Comparison of ENCODE assay signal across 10 mouse cellular contexts in the genomic region with DNA sequence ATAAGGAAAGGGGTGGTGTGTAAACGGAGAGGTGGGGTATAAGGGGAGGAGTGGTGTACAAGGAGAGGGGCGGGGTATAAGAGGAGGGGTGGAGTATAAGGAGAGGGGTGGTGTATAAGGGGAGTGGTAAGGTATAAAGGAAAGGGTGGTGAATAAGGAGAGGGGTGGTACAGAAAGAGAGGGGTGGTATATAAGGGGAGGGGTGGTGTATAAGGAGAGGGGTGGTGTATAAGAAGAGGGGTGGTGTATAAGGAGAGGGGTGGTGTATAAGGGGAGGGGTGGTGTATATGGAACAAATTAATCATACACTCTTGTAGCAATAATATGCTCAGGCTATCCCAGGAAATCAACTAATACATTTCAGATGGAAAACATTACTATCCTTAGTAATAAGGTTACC. TPM values are rescaled to one million over a fixed set of nuclear protein-coding genes. Genes with fewer than 3 reads are reported as not detected.
DNase-seq lines count a peak whose midpoint lies in the region; ATAC-seq lines count a peak whose summit lies in the region.
"Had no signal": no experiment of that assay in that cellular context is flagged by ENCODE, and none has a peak within 500 bp of the region (broad histone marks: within the 10 kb centered on the region; RNA-seq: fewer than 3 reads in every experiment).

No protein-coding gene starts in this region.

- no peaks in the 10 kb centered on the region for H3K9me3 ChIP-seq in heart, embryonic 14.5 days (ENCODE audit: control insufficient read depth, low read length)
- H3K9me3 ChIP-seq in hindbrain, embryonic 15.5 days: no peaks in the 10 kb centered on the region
- no peaks in the 10 kb centered on the region for H3K9me3 ChIP-seq in midbrain, embryonic 16.5 days (replicated peaks; ENCODE audit: control insufficient read depth, low read length, poor library complexity, severe bottlenecking)

- no peak overlapping the region for H3K27ac ChIP-seq in heart, embryonic 14.5 days (replicated peaks in 1 of 2; ENCODE audit: control insufficient read depth in 1 of 2, insufficient read depth in 1 of 2, low read depth in 2 of 2, low read length in 2 of 2)
- no peak overlapping the region for H3K27ac ChIP-seq in hindbrain, embryonic 15.5 days (replicated peaks)
- no peak overlapping the region for H3K27ac ChIP-seq in midbrain, embryonic 16.5 days (ENCODE audit: low read length)

- no peaks in the 10 kb centered on the region for H3K36me3 ChIP-seq in heart, embryonic 14.5 days (ENCODE audit: control insufficient read depth, insufficient read depth, low read length)
- H3K36me3 ChIP-seq in hindbrain, embryonic 15.5 days: no peaks in the 10 kb centered on the region
- no peaks in the 10 kb centered on the region for H3K36me3 ChIP-seq in midbrain, embryonic 16.5 days (ENCODE audit: control insufficient read depth, insufficient read depth, low read length)

- no peak overlapping the region for H3K9ac ChIP-seq in heart, embryonic 14.5 days (ENCODE audit: low read length)
- no peak overlapping the region for H3K9ac ChIP-seq in hindbrain, embryonic 15.5 days
- H3K9ac ChIP-seq in midbrain, embryonic 16.5 days (ENCODE audit: low read depth, low read length): no peak overlapping the region

- H3K4me1 ChIP-seq in heart, embryonic 14.5 days (ENCODE audit: control insufficient read depth in 2 of 2, insufficient read depth in 2 of 2, low read length in 2 of 2): no peaks in the 10 kb centered on the region
- no peaks in the 10 kb centered on the region for H3K4me1 ChIP-seq in hindbrain, embryonic 15.5 days (replicated peaks)
- H3K4me1 ChIP-seq in midbrain, embryonic 16.5 days (ENCODE audit: control insufficient read depth, insufficient read depth, low read length): no peaks in the 10 kb centered on the region

- H3K27me3 ChIP-seq in heart, embryonic 14.5 days (ENCODE audit: control insufficient read depth, insufficient read depth, low read length): no peaks in the 10 kb centered on the region
- H3K27me3 ChIP-seq in hindbrain, embryonic 15.5 days: no peaks in the 10 kb centered on the region
- H3K27me3 ChIP-seq in midbrain, embryonic 16.5 days (ENCODE audit: control insufficient read depth, insufficient read depth, low read depth, low read length): no peaks in the 10 kb centered on the region

- no peak overlapping the region for H3K4me2 ChIP-seq in heart, embryonic 14.5 days (ENCODE audit: low read length)
- no peak overlapping the region for H3K4me2 ChIP-seq in hindbrain, embryonic 15.5 days
- H3K4me2 ChIP-seq in midbrain, embryonic 16.5 days (ENCODE audit: low read length): no peak overlapping the region

- 44% methylated on average over 2 of the region's 2 CpGs for WGBS in heart, embryonic 14.5 days
- 34% methylated on average over 2 of the region's 2 CpGs for WGBS in hindbrain, embryonic 15.5 days
- 45% methylated on average over 2 of the region's 2 CpGs for WGBS in midbrain, embryonic 16.5 days

- no peak for DNase-seq in heart, adult 9 months (ENCODE audit: low spot score in 2 of 2)
- DNase-seq in NIH3T3 (ENCODE audit: low read depth): peak; percentile 16
- DNase-seq in gastrocnemius, adult 18-20 months (ENCODE audit: low spot score): no peak
- DNase-seq in cerebellum, postnatal 25 days: no peak
- no peak for DNase-seq in thymus, adult 18-20 months
- DNase-seq: cerebellum, postnatal 36 days; kidney, adult 11 months had no signal

- peak; percentile 96 for ATAC-seq in heart, embryonic 14.5 days (ENCODE audit: insufficient number of reproducible peaks, insufficient read depth, low FRiP score, low read depth)
- ATAC-seq in hindbrain, embryonic 15.5 days (ENCODE audit: low FRiP score, low read depth): peak; percentile 98
- peak; percentile 98 for ATAC-seq in midbrain, embryonic 16.5 days

- no peak overlapping the region for H3K4me3 ChIP-seq in heart, embryonic 14.5 days (ENCODE audit: control insufficient read depth in 1 of 2, insufficient read depth in 1 of 2, low read depth in 1 of 2, low read length in 2 of 2)
- no peak overlapping the region for H3K4me3 ChIP-seq in hindbrain, embryonic 15.5 days
- no peak overlapping the region for H3K4me3 ChIP-seq in midbrain, embryonic 16.5 days (ENCODE audit: low read depth, low read length)

RNA-seq across cellular contexts. Expression of a gene that starts 15.1 kb away (rescaled TPM):
- polyA plus RNA-seq in heart, embryonic 14.5 days (2014; fragmentation: Nextera tagmentation; extraction: Ambion mirVana): 2.4 and 2.9 TPM in 2 replicates
- 6.6 and 7.0 TPM in 2 replicates for polyA plus RNA-seq in hindbrain, embryonic 15.5 days (2015; fragmentation: Nextera tagmentation; extraction: Ambion mirVana)
- 6.3 and 7.9 TPM in 2 replicates for polyA plus RNA-seq in midbrain, embryonic 16.5 days (2015; fragmentation: Nextera tagmentation; extraction: Ambion mirVana)
- total RNA-seq in gastrocnemius, adult 18-20 months (2021): 1 to 10 TPM; 1.1 to 1.3 TPM

RNA-seq across cellular contexts. Expression of a gene that starts 15.2 kb away (rescaled TPM):
- 47.5 and 52.7 TPM in 2 replicates for polyA plus RNA-seq in heart, embryonic 14.5 days (2014; fragmentation: Nextera tagmentation; extraction: Ambion mirVana)
- 57.6 and 60.8 TPM in 2 replicates for polyA plus RNA-seq in hindbrain, embryonic 15.5 days (2015; fragmentation: Nextera tagmentation; extraction: Ambion mirVana)
- 61.4 and 65.8 TPM in 2 replicates for polyA plus RNA-seq in midbrain, embryonic 16.5 days (2015; fragmentation: Nextera tagmentation; extraction: Ambion mirVana)
- 10 to 100 TPM in 1 of 2 experiments, 1 to 10 TPM in 1; 7.6 to 10.5 TPM for total RNA-seq in gastrocnemius, adult 18-20 months (2021)
